Mouse (Mus musculus) forebrain, postnatal 0 days (tissue): ENCODE results near the gene Kcnk5. TPM values are rescaled to one million over a fixed set of nuclear protein-coding genes. Genes with fewer than 3 reads are reported as not detected.

ENCODE experiments used
- ATAC-seq: fragments of 200-750 bp; cut with Nextera tagmentation; 2 replicates; pipeline ENCODE4 v1.8.0; 2017; ENCODE audit warnings: mild to moderate bottlenecking, moderate library complexity
- DNase-seq: peaks from one replicate; pipeline ENCODE4 v3.0.0-alpha.2; 2015
- H3K27ac ChIP-seq: fragments of 300-500 bp; sonication (generic); 2 replicates; pipeline ENCODE4 v1.5.1; 2014; ENCODE audit warnings: low read depth, mild to moderate bottlenecking, antibody characterized with exemption, low read length, moderate library complexity, mixed read lengths
- H3K27me3 ChIP-seq: fragments of 300-500 bp; sonication (generic); 2 replicates; pipeline ENCODE4 v1.6.1; 2014; ENCODE audit warnings: mild to moderate bottlenecking, low read length, mixed read lengths; ENCODE audit not compliant: insufficient read depth
- H3K36me3 ChIP-seq: fragments of 300-500 bp; sonication (generic); 2 replicates; pipeline ENCODE4 v1.6.1; 2014; ENCODE audit warnings: mild to moderate bottlenecking, moderate library complexity; ENCODE audit not compliant: insufficient read depth
- H3K4me1 ChIP-seq: fragments of 300-500 bp; sonication (generic); 2 replicates; pipeline ENCODE4 v1.6.1; 2014; ENCODE audit warnings: antibody characterized with exemption; ENCODE audit not compliant: insufficient read depth
- H3K4me2 ChIP-seq: fragments of 300-500 bp; sonication (generic); 2 replicates; pipeline ENCODE4 v1.6.1; 2014; ENCODE audit warnings: low read depth, mild to moderate bottlenecking, moderate library complexity
- H3K4me3 ChIP-seq: fragments of 300-500 bp; sonication (generic); 2 replicates; pipeline ENCODE4 v1.5.1; 2014; ENCODE audit warnings: low read depth, low read length, mixed read lengths
- H3K9ac ChIP-seq: fragments of 300-500 bp; sonication (generic); 2 replicates; pipeline ENCODE4 v1.6.1; 2014; ENCODE audit warnings: mild to moderate bottlenecking
- H3K9me3 ChIP-seq: fragments of 300-500 bp; sonication (generic); 2 replicates; pipeline ENCODE4 v1.6.1; 2016; ENCODE audit warnings: low read length
- CTCF ChIP-seq: sonication (generic); IDR thresholded peaks from 2 replicates; pipeline ENCODE4 v1.5.1; 2016; ENCODE audit warnings: antibody characterized with exemption, control low read depth, low read depth
- WGBS: fragments of 180-500 bp; shearing (Covaris S2); extraction: QIAGEN DNeasy Blood & Tissue Kit; methylation state at CpG from one replicate; pipeline ENCODE4 v1.1.7; 2014; 5-methylcytosine and 5-hydroxymethylcytosine counted together
- polyA plus RNA-seq: library from polyadenylated mRNA; unstranded; fragments of >200 nt; fragmentation: Nextera tagmentation; extraction: Ambion mirVana; gene quantifications from 2 replicates; pipeline ENCODE4 v1.2.1, GENCODE M21; 2015
- total RNA-seq: library from RNA; depleted of rRNA; stranded (reverse); fragments of >200 nt; gene quantifications from 2 replicates; pipeline ENCODE4 v1.2.3, GENCODE M21; 2014

The Kcnk5 gene
- total and polyA plus RNA-seq, 2 experiments from 2014 or later, result 0.71 to 0.76 TPM

GRCm38 (mm10) chr14:20224576-20225218 is 43.1 kb upstream of the Kcnk5 start:
- Histone ChIP-seq H3K9me3 (no peaks in the 10 kb centered on the region), H3K4me3 (no peak overlapping the region), H3K4me1 (no peaks in the 10 kb centered on the region; the same call in 1 of the 2 replicates), H3K36me3 (no peaks in the 10 kb centered on the region), H3K27me3 (no peaks in the 10 kb centered on the region), H3K9ac (no peak overlapping the region), H3K27ac (no peak overlapping the region), H3K4me2 (no peak overlapping the region)
- DNase-seq, result peak; percentile 14
- TF ChIP-seq CTCF, result no peak
- WGBS, result 25% methylated on average over 10 of the region's 10 CpGs
- no peak; the same call in 1 of the 2 replicates for ATAC-seq

GRCm38 (mm10) chr14:20224163-20224562 is 42.6 kb upstream of the Kcnk5 start:
- Histone ChIP-seq H3K27ac (no peak overlapping the region), H3K36me3 (no peaks in the 10 kb centered on the region), H3K9me3 (no peaks in the 10 kb centered on the region), H3K9ac (no peak overlapping the region), H3K4me2 (no peak overlapping the region), H3K4me1 (no peaks in the 10 kb centered on the region; the same call in 1 of the 2 replicates), H3K4me3 (no peak overlapping the region), H3K27me3 (no peaks in the 10 kb centered on the region)
- no peak for TF ChIP-seq CTCF
- ATAC-seq (no peak), DNase-seq (peak; percentile 18)
- 11% methylated on average over 4 of the region's 4 CpGs for WGBS

GRCm38 (mm10) chr14:20223253-20223652 is 41.6 kb upstream of the Kcnk5 start:
- no peak for TF ChIP-seq CTCF
- Histone ChIP-seq H3K36me3 (no peaks in the 10 kb centered on the region), H3K27ac (no peak overlapping the region), H3K9ac (no peak overlapping the region), H3K4me2 (no peak overlapping the region), H3K9me3 (no peaks in the 10 kb centered on the region), H3K4me3 (no peak overlapping the region), H3K4me1 (no peaks in the 10 kb centered on the region; the same call in 1 of the 2 replicates), H3K27me3 (no peaks in the 10 kb centered on the region)
- WGBS, result 94% methylated on average over 5 of the region's 5 CpGs
- no peak for DNase-seq
- no peak for ATAC-seq

GRCm38 (mm10) chr14:20221083-20221482 is 39.5 kb upstream of the Kcnk5 start:
- TF ChIP-seq CTCF, result no peak
- Histone ChIP-seq H3K27me3 (no peaks in the 10 kb centered on the region), H3K9ac (no peak overlapping the region), H3K4me3 (no peak overlapping the region), H3K36me3 (no peaks in the 10 kb centered on the region), H3K27ac (no peak overlapping the region), H3K9me3 (no peaks in the 10 kb centered on the region), H3K4me2 (no peak overlapping the region), H3K4me1 (no peaks in the 10 kb centered on the region; the same call in 1 of the 2 replicates)
- DNase-seq, result no peak
- 27% methylated on average over 7 of the region's 7 CpGs for WGBS
- no peak for ATAC-seq

- H3K9ac ChIP-seq, result no peak overlapping the region
- DNase-seq (no peak), ATAC-seq (no peak)
- H3K9me3 ChIP-seq, result no peaks in the 10 kb centered on the region
- TF ChIP-seq CTCF, result no peak
- no peak overlapping the region for H3K4me3 ChIP-seq
- no peak overlapping the region for H3K4me2 ChIP-seq
- H3K27ac ChIP-seq, result no peak overlapping the region
- no peaks in the 10 kb centered on the region for H3K27me3 ChIP-seq
- WGBS, result 76% methylated on average over 1 of the region's 1 CpGs
- no peaks in the 10 kb centered on the region for H3K36me3 ChIP-seq
- no peaks in the 10 kb centered on the region for H3K4me1 ChIP-seq
Measured at GRCm38 (mm10) chr14:20219849-20220248, 38.2 kb upstream of the Kcnk5 start.

- no peaks in the 10 kb centered on the region for H3K4me1 ChIP-seq
- H3K9me3 ChIP-seq, result no peaks in the 10 kb centered on the region
- DNase-seq (no peak), ATAC-seq (no peak)
- H3K27me3 ChIP-seq, result no peaks in the 10 kb centered on the region
- no peak overlapping the region for H3K9ac ChIP-seq
- H3K27ac ChIP-seq, result no peak overlapping the region
- no peaks in the 10 kb centered on the region for H3K36me3 ChIP-seq
- H3K4me2 ChIP-seq, result no peak overlapping the region
- 12% methylated on average over 3 of the region's 3 CpGs for WGBS
- TF ChIP-seq CTCF, result no peak
- H3K4me3 ChIP-seq, result no peak overlapping the region
Measured at GRCm38 (mm10) chr14:20217299-20217864, 35.8 kb upstream of the Kcnk5 start.

- TF ChIP-seq CTCF, result no peak
- 79% methylated on average over 7 of the region's 7 CpGs for WGBS
- no peak overlapping the region for H3K9ac ChIP-seq
- no peak overlapping the region for H3K4me3 ChIP-seq
- H3K4me2 ChIP-seq, result no peak overlapping the region
- no peak for DNase-seq
- no peaks in the 10 kb centered on the region for H3K36me3 ChIP-seq
- no peak for ATAC-seq
- H3K4me1 ChIP-seq, result no peaks in the 10 kb centered on the region
- H3K9me3 ChIP-seq, result no peaks in the 10 kb centered on the region
- H3K27ac ChIP-seq, result no peak overlapping the region
- H3K27me3 ChIP-seq, result no peaks in the 10 kb centered on the region
Measured at GRCm38 (mm10) chr14:20216561-20217298, 35.1 kb upstream of the Kcnk5 start.
